Mouse (Mus musculus) liver, embryonic 13.5 days (tissue): Measurements from ENCODE around the gene Ooep. TPM values are rescaled to one million over a fixed set of nuclear protein-coding genes. Genes with fewer than 3 reads are reported as not detected.
"Not testable (repeated sequence)": the region's sequence is repeated elsewhere in the genome, so short reads cannot be mapped to it uniquely, and the experiment has no call there.

Experiments used
- ATAC-seq: fragments of 200-750 bp; cut with Nextera tagmentation; 2 replicates; pipeline ENCODE4 v1.8.0; 2017; ENCODE audit warnings: low read depth, mild to moderate bottlenecking, moderate number of reproducible peaks, moderate library complexity
- DNase-seq: peaks from one replicate; pipeline ENCODE4 v3.0.0; 2022
- H3K27ac ChIP-seq: fragments of 300-500 bp; sonication (generic); 2 replicates; pipeline ENCODE4 v1.5.1; 2015; ENCODE audit warnings: moderate library complexity, mild to moderate bottlenecking, inconsistent platforms
- H3K27me3 ChIP-seq: fragments of 300-500 bp; sonication (generic); 2 replicates; pipeline ENCODE4 v1.6.1; 2015; ENCODE audit warnings: mild to moderate bottlenecking, inconsistent platforms
- H3K36me3 ChIP-seq: fragments of 300-500 bp; sonication (generic); 2 replicates; pipeline ENCODE4 v1.6.1; 2015; ENCODE audit warnings: mild to moderate bottlenecking, inconsistent platforms
- H3K4me1 ChIP-seq: fragments of 300-500 bp; sonication (generic); replicated peaks from 2 replicates; pipeline ENCODE4 v1.6.1; 2015; ENCODE audit warnings: inconsistent platforms
- H3K4me2 ChIP-seq: fragments of 300-500 bp; sonication (generic); 2 replicates; pipeline ENCODE4 v1.6.1; 2015; ENCODE audit warnings: inconsistent platforms, mild to moderate bottlenecking, moderate library complexity
- H3K4me3 ChIP-seq: fragments of 300-500 bp; sonication (generic); replicated peaks from 2 replicates; pipeline ENCODE4 v1.5.1; 2015; ENCODE audit warnings: mild to moderate bottlenecking, inconsistent platforms
- H3K9ac ChIP-seq: fragments of 300-500 bp; sonication (generic); 2 replicates; pipeline ENCODE4 v1.6.1; 2015; ENCODE audit warnings: mild to moderate bottlenecking, inconsistent platforms
- H3K9me3 ChIP-seq: fragments of 300-500 bp; sonication (generic); replicated peaks from 2 replicates; pipeline ENCODE4 v1.6.1; 2016; ENCODE audit warnings: inconsistent platforms
- WGBS: fragments of 180-500 bp; shearing (Covaris S2); methylation state at CpG from one replicate; pipeline ENCODE4 v1.1.7; 2015; ENCODE audit not compliant: insufficient replicate concordance; 5-methylcytosine and 5-hydroxymethylcytosine counted together
- polyA plus RNA-seq: library from polyadenylated mRNA; unstranded; fragments of >200 nt; fragmentation: Nextera tagmentation; extraction: Ambion mirVana; gene quantifications from 2 replicates; pipeline ENCODE4 v1.2.1, GENCODE M21; 2015

Ooep gene
- polyA plus RNA-seq, 1 experiment from 2014 or later: 0.12 TPM

DNA sequence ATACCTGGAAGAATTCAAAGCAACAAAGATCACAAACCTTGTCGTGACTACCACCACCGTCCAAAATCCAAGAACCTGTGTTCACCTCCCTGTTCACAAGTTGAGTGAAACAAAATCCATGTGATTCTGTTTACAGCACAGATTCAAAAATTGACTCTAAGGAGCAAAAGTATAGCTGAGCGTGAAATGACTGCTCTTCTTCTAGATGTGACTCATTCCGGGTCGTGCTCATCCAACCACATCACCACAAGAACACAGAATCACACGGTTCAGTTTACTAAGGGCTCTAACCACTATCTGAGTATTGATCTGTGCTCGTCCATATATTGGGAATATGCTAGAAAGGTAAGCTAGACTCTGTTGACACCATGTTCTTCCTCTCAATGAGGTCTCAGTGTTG, 8.4 kb upstream of the Ooep start:
- Histone ChIP-seq H3K4me3 (no peak overlapping the region), H3K27ac (no peak overlapping the region), H3K4me2 (no peak overlapping the region), H3K9me3 (no peaks in the 10 kb centered on the region), H3K4me1 (no peaks in the 10 kb centered on the region), H3K36me3 (no peaks in the 10 kb centered on the region), H3K9ac (no peak overlapping the region), H3K27me3 (peaks cover 12% of the 10 kb centered on the region; the same call in 1 of the 2 replicates)
- DNase-seq (no peak), ATAC-seq (no peak)
- WGBS: 65% methylated on average over 7 of the region's 7 CpGs

GRCm38 (mm10) chr9:78385893-78386292, 7.4 kb upstream of the Ooep start:
- WGBS: 36% methylated on average over 3 of the region's 3 CpGs
- no peaks in the 10 kb centered on the region for H3K9me3 ChIP-seq
- H3K36me3 ChIP-seq: no peaks in the 10 kb centered on the region
- no peak overlapping the region for H3K4me2 ChIP-seq
- H3K4me1 ChIP-seq: no peaks in the 10 kb centered on the region
- DNase-seq (no peak), ATAC-seq (no peak)
- 0 out of 2 replicates have a peak, but pooled peaks cover 2% of the 10 kb centered on the region for H3K27me3 ChIP-seq
- no peak overlapping the region for H3K4me3 ChIP-seq
- no peak overlapping the region for H3K9ac ChIP-seq
- H3K27ac ChIP-seq: no peak overlapping the region

DNA sequence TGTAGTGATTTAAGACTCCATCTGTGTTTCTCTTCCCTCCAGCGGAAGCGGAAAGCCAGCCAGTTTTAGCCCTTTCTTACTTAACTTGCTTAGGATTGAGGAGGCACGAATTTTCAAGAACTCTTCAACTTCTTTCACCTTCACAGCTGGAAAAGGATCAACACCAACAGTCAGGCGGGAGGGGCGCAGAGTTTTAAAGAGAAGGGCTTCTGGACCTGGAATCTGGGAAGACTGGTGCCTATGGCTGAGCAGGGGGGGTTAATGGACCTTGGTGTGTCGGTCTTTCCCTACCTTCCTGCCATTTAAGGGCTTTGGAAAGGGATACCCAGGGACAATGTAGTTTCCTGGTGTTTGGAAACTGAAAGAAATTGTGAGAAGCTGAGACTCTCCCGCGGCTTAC, 979 bp downstream of the Ooep start:
- H3K4me2 ChIP-seq: no peak overlapping the region
- 40% methylated on average over 8 of the region's 8 CpGs for WGBS

DNA sequence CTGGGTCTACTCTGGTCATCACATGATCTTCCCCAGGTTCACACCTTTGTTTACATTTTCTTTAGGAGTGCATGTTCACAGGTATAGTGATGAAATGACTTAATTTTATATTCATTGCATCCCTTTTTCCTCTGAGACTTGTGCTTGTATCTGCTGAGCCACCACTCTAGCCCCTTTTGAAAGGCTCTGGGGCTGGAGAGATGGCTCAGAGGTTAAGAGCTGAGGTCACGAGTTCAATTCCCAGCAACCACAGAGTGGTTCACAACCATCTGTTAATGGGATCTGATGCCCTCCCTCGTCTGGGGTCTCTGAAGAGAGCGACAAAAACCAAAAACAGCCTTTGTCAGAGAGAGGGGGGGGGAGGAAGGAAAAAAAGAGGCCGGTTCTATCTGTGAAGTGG, 3.0 kb downstream of the Ooep start:
- Histone ChIP-seq H3K36me3 (no peaks in the 10 kb centered on the region), H3K9ac (no peak overlapping the region), H3K4me3 (no peak overlapping the region), H3K27ac (no peak overlapping the region), H3K27me3 (peaks cover 29% of the 10 kb centered on the region), H3K4me1 (no peaks in the 10 kb centered on the region), H3K4me2 (no peak overlapping the region), H3K9me3 (no peaks in the 10 kb centered on the region)
- 63% methylated on average over 4 of the region's 4 CpGs for WGBS
- ATAC-seq (no peak), DNase-seq (no peak)

More for the DNA sequence above, 979 bp downstream of the Ooep start:
- ATAC-seq (no peak), DNase-seq (no peak)
- Histone ChIP-seq H3K9me3 (no peaks in the 10 kb centered on the region), H3K36me3 (no peaks in the 10 kb centered on the region), H3K9ac (no peak overlapping the region), H3K4me1 (no peaks in the 10 kb centered on the region), H3K27ac (no peak overlapping the region), H3K27me3 (peaks cover 29% of the 10 kb centered on the region), H3K4me3 (no peak overlapping the region)

- peaks cover 27% of the 10 kb centered on the region for H3K27me3 ChIP-seq
- ATAC-seq (no peak), DNase-seq (no peak)
- H3K4me1 ChIP-seq: no peaks in the 10 kb centered on the region
- no peak overlapping the region for H3K27ac ChIP-seq
- H3K9me3 ChIP-seq: no peaks in the 10 kb centered on the region
- no peaks in the 10 kb centered on the region for H3K36me3 ChIP-seq
- H3K4me2 ChIP-seq: no peak overlapping the region
- no peak overlapping the region for H3K9ac ChIP-seq
- H3K4me3 ChIP-seq: no peak overlapping the region
- 48% methylated on average over 1 of the region's 1 CpGs for WGBS
Measured at GRCm38 (mm10) chr9:78374885-78375389, 3.6 kb downstream of the Ooep start.

- ATAC-seq: no peak
- DNase-seq: no peak
- Histone ChIP-seq H3K27me3 (peaks cover 22% of the 10 kb centered on the region), H3K4me3 (no peak overlapping the region), H3K9ac (no peak overlapping the region), H3K4me1 (no peaks in the 10 kb centered on the region), H3K4me2 (no peak overlapping the region), H3K27ac (no peak overlapping the region), H3K9me3 (no peaks in the 10 kb centered on the region), H3K36me3 (no peaks in the 10 kb centered on the region)
- WGBS: 45% methylated on average over 5 of the region's 5 CpGs
Measured at GRCm38 (mm10) chr9:78374397-78374796, 4.1 kb downstream of the Ooep start.

DNA sequence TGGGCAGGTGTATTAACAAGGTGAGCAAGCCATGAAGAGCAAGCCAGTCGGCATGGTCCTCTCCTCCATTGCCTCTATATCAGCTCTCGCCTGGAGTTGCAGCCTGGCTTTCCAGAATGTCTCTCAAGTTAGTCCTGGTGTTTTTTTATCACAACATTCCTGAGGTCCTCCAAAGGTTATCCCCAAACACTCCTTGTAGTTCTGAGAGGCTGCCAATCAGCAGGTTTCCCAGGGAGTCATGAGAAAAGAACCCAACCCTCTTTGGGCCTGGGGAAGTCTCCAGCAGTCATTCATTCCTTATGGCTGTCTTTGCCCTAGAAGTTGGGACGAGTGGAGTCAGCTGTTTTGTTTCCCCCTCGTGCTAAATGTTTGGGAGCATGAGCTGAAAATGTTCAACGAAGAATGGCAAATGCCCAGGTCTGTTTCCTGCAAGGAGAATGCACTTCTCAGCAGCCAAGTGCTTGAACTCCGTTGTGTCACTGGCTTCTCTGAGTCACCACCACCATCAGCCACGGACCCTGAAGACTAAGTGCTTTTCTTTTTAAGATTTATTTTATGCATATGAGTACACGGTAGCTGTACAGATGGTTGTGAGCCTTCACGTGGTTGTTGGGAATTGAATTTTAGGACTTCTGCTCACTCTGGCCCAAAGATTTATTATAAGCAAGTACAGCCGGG, 5.6 kb downstream of the Ooep start:
- Histone ChIP-seq H3K27ac (no peak overlapping the region), H3K27me3 (peaks cover 9% of the 10 kb centered on the region), H3K9me3 (no peaks in the 10 kb centered on the region), H3K4me2 (no peak overlapping the region), H3K4me3 (no peak overlapping the region), H3K4me1 (no peaks in the 10 kb centered on the region), H3K36me3 (no peaks in the 10 kb centered on the region), H3K9ac (no peak overlapping the region)
- ATAC-seq (no peak), DNase-seq (no peak)
- 61% methylated on average over 10 of the region's 10 CpGs for WGBS

DNA sequence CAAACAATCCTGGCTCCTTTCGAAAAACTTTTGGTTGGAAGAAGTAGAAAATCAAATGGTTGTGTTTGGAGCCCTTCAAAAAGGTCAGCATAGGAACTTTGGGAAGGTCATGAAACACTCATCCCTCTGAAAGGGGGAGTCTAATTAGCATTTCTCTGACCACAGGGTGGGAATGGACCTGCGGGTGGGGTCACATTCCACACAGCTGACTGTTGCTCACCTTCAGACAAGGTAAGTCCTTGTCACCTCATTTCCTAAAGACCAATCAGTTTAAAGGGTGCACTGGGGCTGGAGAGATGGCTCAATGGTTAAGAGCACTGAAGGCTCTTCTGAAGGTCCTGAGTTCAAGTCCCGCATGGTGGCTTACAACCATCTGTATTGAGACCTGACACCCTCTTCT, 7.1 kb downstream of the Ooep start:
- no peak for ATAC-seq
- no peaks in the 10 kb centered on the region for H3K36me3 ChIP-seq
- no peaks in the 10 kb centered on the region for H3K4me1 ChIP-seq
- 68% methylated on average over 3 of the region's 3 CpGs for WGBS
- H3K4me3 ChIP-seq: no peak overlapping the region
- DNase-seq: no peak
- H3K9me3 ChIP-seq: no peaks in the 10 kb centered on the region
- no peak overlapping the region for H3K4me2 ChIP-seq
- H3K9ac ChIP-seq: no peak overlapping the region
- H3K27me3 ChIP-seq: peaks cover 3% of the 10 kb centered on the region; the same call in 1 of the 2 replicates
- H3K27ac ChIP-seq: no peak overlapping the region

GRCm38 (mm10) chr9:78369786-78370185, 8.7 kb downstream of the Ooep start:
- no peaks in the 10 kb centered on the region for H3K4me1 ChIP-seq
- no peak overlapping the region for H3K4me2 ChIP-seq
- ATAC-seq (no peak), DNase-seq (no peak)
- H3K9ac ChIP-seq: no peak overlapping the region
- H3K27me3 ChIP-seq: no peaks in the 10 kb centered on the region
- no peak overlapping the region for H3K27ac ChIP-seq
- H3K4me3 ChIP-seq: no peak overlapping the region
- 73% methylated on average over 7 of the region's 7 CpGs for WGBS
- H3K36me3 ChIP-seq: no peaks in the 10 kb centered on the region
- H3K9me3 ChIP-seq: no peaks in the 10 kb centered on the region

GRCm38 (mm10) chr9:78369349-78369748, 9.2 kb downstream of the Ooep start:
- Histone ChIP-seq H3K9me3 (no peaks in the 10 kb centered on the region), H3K4me2 (no peak overlapping the region), H3K27ac (no peak overlapping the region), H3K27me3 (no peaks in the 10 kb centered on the region), H3K36me3 (no peaks in the 10 kb centered on the region), H3K9ac (no peak overlapping the region), H3K4me3 (no peak overlapping the region), H3K4me1 (no peaks in the 10 kb centered on the region)
- no peak for DNase-seq
- no peak for ATAC-seq
- WGBS: 73% methylated on average over 2 of the region's 2 CpGs

- H3K4me2 ChIP-seq: no peak overlapping the region
- no peak for ATAC-seq
- WGBS: 45% methylated on average over 3 of the region's 3 CpGs
Measured at GRCm38 (mm10) chr9:78368671-78369293, 9.7 kb downstream of the Ooep start.

GRCm38 (mm10) chr9:78367959-78368358, 10.6 kb downstream of the Ooep start, which contains the start of gene Dppa5a:
TSS of gene Dppa5a (minus strand) at chr9:78368177.
- 68% methylated on average over 16 of the region's 16 CpGs for WGBS
- not testable (repeated sequence) for ATAC-seq

More at GRCm38 (mm10) chr9:78368671-78369293, 9.7 kb downstream of the Ooep start:
- H3K36me3 ChIP-seq: no peaks in the 10 kb centered on the region
- no peak overlapping the region for H3K27ac ChIP-seq
- DNase-seq: no peak
- H3K4me1 ChIP-seq: no peaks in the 10 kb centered on the region
- no peaks in the 10 kb centered on the region for H3K27me3 ChIP-seq
- H3K4me3 ChIP-seq: no peak overlapping the region
- no peak overlapping the region for H3K9ac ChIP-seq
- no peaks in the 10 kb centered on the region for H3K9me3 ChIP-seq

More at GRCm38 (mm10) chr9:78367959-78368358, 10.6 kb downstream of the Ooep start, which contains the start of gene Dppa5a:
- H3K4me3 ChIP-seq, H3K4me2 ChIP-seq, H3K27ac ChIP-seq, H3K9me3 ChIP-seq, H3K27me3 ChIP-seq, H3K36me3 ChIP-seq, DNase-seq, H3K4me1 ChIP-seq, H3K9ac ChIP-seq: not testable (repeated sequence)
